Mouse (Mus musculus) kidney, embryonic 15.5 days (tissue): Measurements from ENCODE around the gene Slc15a2. TPM values are rescaled to one million over a fixed set of nuclear protein-coding genes. Genes with fewer than 3 reads are reported as not detected.

Experiments used
- ATAC-seq: fragments of 200-750 bp; cut with Nextera tagmentation; replicated peaks from 2 replicates; pipeline ENCODE4 v1.8.0; 2017; ENCODE audit warnings: moderate TSS enrichment; ENCODE audit not compliant: low FRiP score
- H3K27ac ChIP-seq: fragments of 300-500 bp; sonication (generic); 2 replicates; pipeline ENCODE4 v1.5.1; 2015; ENCODE audit warnings: mild to moderate bottlenecking, inconsistent platforms
- H3K27me3 ChIP-seq: fragments of 300-500 bp; sonication (generic); 2 replicates; pipeline ENCODE4 v1.6.1; 2015; ENCODE audit warnings: inconsistent platforms
- H3K36me3 ChIP-seq: fragments of 300-500 bp; sonication (generic); 2 replicates; pipeline ENCODE4 v1.6.1; 2015; ENCODE audit warnings: inconsistent platforms
- H3K4me1 ChIP-seq: fragments of 300-500 bp; sonication (generic); 2 replicates; pipeline ENCODE4 v1.6.1; 2015; ENCODE audit warnings: inconsistent platforms
- H3K4me2 ChIP-seq: fragments of 300-500 bp; sonication (generic); 2 replicates; pipeline ENCODE4 v1.6.1; 2015; ENCODE audit warnings: moderate library complexity, mild to moderate bottlenecking, inconsistent platforms
- H3K4me3 ChIP-seq: fragments of 300-500 bp; sonication (generic); replicated peaks from 2 replicates; pipeline ENCODE4 v1.5.1; 2015; ENCODE audit warnings: mild to moderate bottlenecking, inconsistent platforms
- H3K9ac ChIP-seq: fragments of 300-500 bp; sonication (generic); 2 replicates; pipeline ENCODE4 v1.6.1; 2015; ENCODE audit warnings: mild to moderate bottlenecking, inconsistent platforms
- H3K9me3 ChIP-seq: fragments of 300-500 bp; sonication (generic); replicated peaks from 2 replicates; pipeline ENCODE4 v1.6.1; 2016; ENCODE audit warnings: inconsistent platforms
- WGBS: fragments of 180-500 bp; shearing (Covaris S2); methylation state at CpG from one replicate; pipeline ENCODE4 v1.1.7; 2015; ENCODE audit warnings: mixed read lengths; 5-methylcytosine and 5-hydroxymethylcytosine counted together
- microRNA-seq: library from miRNA; unstranded; fragments of <30 nt; microRNA quantifications from one replicate; pipeline ENCODE4, GENCODE M21; 2016
- polyA plus RNA-seq: library from polyadenylated mRNA; unstranded; fragments of >200 nt; fragmentation: Nextera tagmentation; extraction: Ambion mirVana; gene quantifications from 2 replicates; pipeline ENCODE4 v1.2.1, GENCODE M21; 2015

The Slc15a2 gene
- polyA plus RNA-seq, 1 experiment from 2014 or later: 18.9 TPM

GRCm38 (mm10) chr16:36717481-36717880 lies 67.3 kb downstream of the Slc15a2 start:
- Histone ChIP-seq H3K9ac (no peak overlapping the region), H3K4me2 (no peak overlapping the region), H3K4me1 (peaks cover under 1% of the 10 kb centered on the region; the same call in 1 of the 2 replicates), H3K27ac (no peak overlapping the region), H3K9me3 (no peaks in the 10 kb centered on the region), H3K36me3 (no peaks in the 10 kb centered on the region), H3K4me3 (no peak overlapping the region), H3K27me3 (no peaks in the 10 kb centered on the region)
- WGBS: 85% methylated on average over 4 of the region's 4 CpGs
- no peak for ATAC-seq

DNA sequence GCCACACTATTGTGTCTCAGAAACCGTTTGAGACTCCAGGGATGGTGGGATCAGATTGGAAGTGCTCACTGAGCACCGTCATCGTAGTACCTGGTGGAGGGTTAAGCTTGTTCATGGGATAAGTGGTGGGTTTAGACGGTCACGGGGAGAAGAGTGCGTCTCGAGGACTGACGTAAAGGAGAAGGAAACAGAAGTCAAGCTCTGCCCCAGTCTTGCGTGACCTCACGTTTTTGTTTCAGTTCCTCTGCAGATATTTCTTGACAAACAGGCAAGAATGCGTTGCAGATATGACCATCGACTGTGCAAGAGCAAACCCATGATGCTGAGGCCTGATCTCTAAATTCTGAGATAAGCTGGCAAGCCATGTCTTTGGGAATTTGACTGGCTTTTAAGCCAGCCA lies 73.0 kb downstream of the Slc15a2 start:
- Histone ChIP-seq H3K4me1 (no peaks in the 10 kb centered on the region), H3K27ac (no peak overlapping the region), H3K4me2 (no peak overlapping the region), H3K36me3 (no peaks in the 10 kb centered on the region), H3K9me3 (no peaks in the 10 kb centered on the region), H3K9ac (no peak overlapping the region), H3K4me3 (no peak overlapping the region), H3K27me3 (no peaks in the 10 kb centered on the region)
- ATAC-seq: no peak
- 86% methylated on average over 12 of the region's 12 CpGs for WGBS

DNA sequence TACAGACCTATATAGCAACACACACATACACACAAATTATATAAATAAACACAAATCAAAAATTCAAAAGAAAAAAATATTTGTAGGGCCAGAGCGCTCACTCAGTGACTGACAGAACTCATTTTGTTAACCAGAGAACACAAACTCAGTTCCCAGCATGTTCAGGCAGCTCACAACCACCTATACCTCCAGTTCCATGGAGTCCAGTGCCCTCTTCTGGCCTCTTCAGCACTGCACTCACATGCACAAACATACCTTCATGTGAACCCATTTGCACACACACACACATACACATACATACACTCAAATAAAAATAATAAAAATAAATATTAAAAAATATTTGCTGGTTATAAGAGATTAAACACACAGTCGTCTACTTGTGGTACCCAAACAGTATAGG lies 74.0 kb downstream of the Slc15a2 start:
- ATAC-seq: no peak
- Histone ChIP-seq H3K36me3 (no peaks in the 10 kb centered on the region), H3K27ac (no peak overlapping the region), H3K9me3 (no peaks in the 10 kb centered on the region), H3K4me1 (no peaks in the 10 kb centered on the region), H3K4me2 (no peak overlapping the region), H3K4me3 (no peak overlapping the region), H3K9ac (no peak overlapping the region), H3K27me3 (no peaks in the 10 kb centered on the region)
- 91% methylated on average over 2 of the region's 2 CpGs for WGBS

GRCm38 (mm10) chr16:36709405-36709804 lies 75.4 kb downstream of the Slc15a2 start:
- H3K9ac ChIP-seq: no peak overlapping the region
- H3K27me3 ChIP-seq: no peaks in the 10 kb centered on the region
- no peak overlapping the region for H3K27ac ChIP-seq
- no peak overlapping the region for H3K4me3 ChIP-seq
- H3K4me2 ChIP-seq: no peak overlapping the region
- H3K36me3 ChIP-seq: no peaks in the 10 kb centered on the region
- 92% methylated on average over 17 of the region's 17 CpGs for WGBS
- no peaks in the 10 kb centered on the region for H3K9me3 ChIP-seq
- H3K4me1 ChIP-seq: no peaks in the 10 kb centered on the region
- ATAC-seq: no peak

DNA sequence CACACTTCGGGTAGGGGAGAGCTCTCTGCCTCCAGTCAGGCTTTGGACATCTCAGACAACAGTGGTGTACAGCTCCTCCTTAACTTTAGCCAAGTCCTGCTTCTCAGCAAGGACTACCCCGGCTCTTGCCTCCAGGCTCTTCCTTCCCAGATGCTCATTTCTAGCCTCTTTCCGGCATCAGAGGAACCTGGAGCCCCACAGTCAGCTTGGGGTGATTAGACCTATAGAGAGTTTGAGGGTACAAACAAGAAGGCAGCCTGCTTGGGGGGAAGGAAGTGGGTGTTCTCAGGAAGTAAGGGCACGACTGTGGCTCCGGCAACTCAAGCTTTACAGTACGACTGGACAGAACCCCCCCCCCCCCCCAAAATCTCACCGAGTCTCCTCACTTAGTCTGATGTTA lies 76.0 kb downstream of the Slc15a2 start:
- no peak overlapping the region for H3K27ac ChIP-seq

GRCm38 (mm10) chr16:36707702-36708423 lies 76.9 kb downstream of the Slc15a2 start:
- ATAC-seq: peak; percentile 36
- H3K27me3 ChIP-seq: no peaks in the 10 kb centered on the region
- WGBS: 67% methylated on average over 5 of the region's 6 CpGs

More for the DNA sequence above, 76.0 kb downstream of the Slc15a2 start:
- no peaks in the 10 kb centered on the region for H3K27me3 ChIP-seq
- no peak overlapping the region for H3K4me2 ChIP-seq
- H3K4me1 ChIP-seq: no peaks in the 10 kb centered on the region
- WGBS: 72% methylated on average over 7 of the region's 7 CpGs
- no peaks in the 10 kb centered on the region for H3K36me3 ChIP-seq
- H3K9ac ChIP-seq: no peak overlapping the region
- H3K9me3 ChIP-seq: no peaks in the 10 kb centered on the region
- no peak overlapping the region for H3K4me3 ChIP-seq
- ATAC-seq: no peak

DNA sequence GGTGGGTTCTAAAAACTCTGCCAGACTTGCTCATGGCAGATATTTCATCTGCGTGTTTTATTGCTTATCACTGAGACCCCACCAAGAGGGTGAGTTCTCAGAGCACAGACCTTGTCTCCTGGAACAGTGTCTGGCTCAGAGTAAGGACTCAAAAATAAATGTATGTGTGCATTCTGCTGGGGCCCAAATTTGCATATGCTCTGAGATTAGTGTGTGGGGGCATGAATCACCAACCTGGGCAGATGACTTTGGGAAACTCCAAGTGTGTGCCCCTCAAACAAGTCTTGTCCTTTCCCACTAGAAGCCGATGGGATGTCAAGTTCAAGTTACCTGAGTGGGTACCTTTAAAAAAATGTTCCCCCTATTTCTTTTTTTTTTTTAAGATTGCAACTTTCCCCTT lies 84.3 kb downstream of the Slc15a2 start:
- no peak overlapping the region for H3K4me2 ChIP-seq
- WGBS: 83% methylated on average over 2 of the region's 2 CpGs
- H3K36me3 ChIP-seq: no peaks in the 10 kb centered on the region
- H3K9ac ChIP-seq: no peak overlapping the region
- no peaks in the 10 kb centered on the region for H3K4me1 ChIP-seq
- no peaks in the 10 kb centered on the region for H3K9me3 ChIP-seq
- no peak for ATAC-seq
- no peaks in the 10 kb centered on the region for H3K27me3 ChIP-seq
- H3K4me3 ChIP-seq: no peak overlapping the region
- H3K27ac ChIP-seq: no peak overlapping the region

More at GRCm38 (mm10) chr16:36707702-36708423, 76.9 kb downstream of the Slc15a2 start:
- Histone ChIP-seq H3K4me3 (no peak overlapping the region), H3K9ac (no peak overlapping the region), H3K27ac (0 out of 2 replicates have a peak overlapping the region, but pooled peaks have one; percentile 37), H3K9me3 (no peaks in the 10 kb centered on the region), H3K4me2 (no peak overlapping the region), H3K4me1 (no peaks in the 10 kb centered on the region), H3K36me3 (no peaks in the 10 kb centered on the region)

Small RNAs within 50 kb of the gene (microRNA-seq; reads per million reads assigned to microRNA genes)
- gene Gm22617: not detected

Other genes with a start within 250 kb of the Slc15a2 start
- 0.58 and 0.64 TPM in 2 replicates for gene Casr, start 222.8 kb downstream of the Slc15a2 start, polyA plus RNA-seq
- 1.3 and 1.4 TPM in 2 replicates for gene Cd86, start 118.9 kb downstream of the Slc15a2 start, polyA plus RNA-seq
- gene Ildr1, start 91.0 kb downstream of the Slc15a2 start, polyA plus RNA-seq: 4.8 and 6.8 TPM in 2 replicates
- gene Iqcb1, start 43.4 kb upstream of the Slc15a2 start, polyA plus RNA-seq: 33.3 and 40.9 TPM in 2 replicates
- gene Eaf2, start 90.0 kb upstream of the Slc15a2 start, polyA plus RNA-seq: 8.5 and 8.6 TPM in 2 replicates
- gene Golgb1, start 90.2 kb upstream of the Slc15a2 start, polyA plus RNA-seq: 104 and 111 TPM in 2 replicates
- gene Hcls1, start 150.0 kb upstream of the Slc15a2 start, polyA plus RNA-seq: 5.5 and 6.1 TPM in 2 replicates
- 1.4 and 1.5 TPM in 2 replicates for gene Fbxo40, start 205.5 kb upstream of the Slc15a2 start, polyA plus RNA-seq
- 8.3 and 9.0 TPM in 2 replicates for gene Polq, start 226.8 kb upstream of the Slc15a2 start, polyA plus RNA-seq